Mouse (Mus musculus) stomach, postnatal 0 days (tissue): ENCODE results near the gene Scn8a. TPM values are rescaled to one million over a fixed set of nuclear protein-coding genes. Genes with fewer than 3 reads are reported as not detected.
A peak's percentile ranks its signal among the peaks of the same experiment; 100 is the strongest.

Source experiments
- ATAC-seq: fragments of 200-750 bp; cut with Nextera tagmentation; 2 replicates; pipeline ENCODE4 v1.8.0; 2017; ENCODE audit not compliant: low FRiP score, low TSS enrichment
- DNase-seq: peaks from one replicate; pipeline ENCODE4 v3.0.0-alpha.2; 2016; ENCODE audit warnings: low spot score
- H3K27ac ChIP-seq: fragments of 300-500 bp; sonication (generic); replicated peaks from 2 replicates; pipeline ENCODE4 v1.5.1; 2014; ENCODE audit warnings: mild to moderate bottlenecking, control low read depth
- H3K27me3 ChIP-seq: fragments of 300-500 bp; sonication (generic); 2 replicates; pipeline ENCODE4 v1.6.1; 2014; ENCODE audit warnings: low read length; ENCODE audit not compliant: control insufficient read depth, insufficient read depth
- H3K36me3 ChIP-seq: fragments of 300-500 bp; sonication (generic); 2 replicates; pipeline ENCODE4 v1.6.1; 2014; ENCODE audit warnings: low read length, mixed read lengths; ENCODE audit not compliant: control insufficient read depth, insufficient read depth
- H3K4me1 ChIP-seq: fragments of 300-500 bp; sonication (generic); replicated peaks from 2 replicates; pipeline ENCODE4 v1.6.1; 2014; ENCODE audit warnings: antibody characterized with exemption; ENCODE audit not compliant: control insufficient read depth, insufficient read depth
- H3K4me2 ChIP-seq: fragments of 300-500 bp; sonication (generic); replicated peaks from 2 replicates; pipeline ENCODE4 v1.6.1; 2014; ENCODE audit warnings: low read depth, mild to moderate bottlenecking, control low read depth, moderate library complexity
- H3K4me3 ChIP-seq: fragments of 300-500 bp; sonication (generic); 2 replicates; pipeline ENCODE4 v1.5.1; 2014; ENCODE audit warnings: low read depth, low read length, control low read depth
- H3K9ac ChIP-seq: fragments of 300-500 bp; sonication (generic); 2 replicates; pipeline ENCODE4 v1.6.1; 2014; ENCODE audit warnings: mild to moderate bottlenecking, low read length, control low read depth, mixed read lengths
- H3K9me3 ChIP-seq: fragments of 300-500 bp; sonication (generic); 2 replicates; pipeline ENCODE4 v1.6.1; 2016; ENCODE audit warnings: low read length; ENCODE audit not compliant: control insufficient read depth
- CTCF ChIP-seq: IDR thresholded peaks from 2 replicates; pipeline ENCODE4 v1.5.1; 2016; ENCODE audit warnings: antibody characterized with exemption, low read depth, mild to moderate bottlenecking, moderate library complexity
- EP300 ChIP-seq: optimal IDR thresholded peaks from 2 replicates; pipeline ENCODE3; 2016; ENCODE audit warnings: antibody characterized with exemption
- whole genome bisulfite sequencing: fragments of 180-500 bp; shearing (Covaris S2); extraction: QIAGEN DNeasy Blood & Tissue Kit; methylation state at CpG from one replicate; pipeline ENCODE4 v1.1.7; 2014; 5-methylcytosine and 5-hydroxymethylcytosine counted together
- polyA plus RNA-seq: library from polyadenylated mRNA; unstranded; fragments of >200 nt; fragmentation: Nextera tagmentation; extraction: Ambion mirVana; gene quantifications from 2 replicates; pipeline ENCODE4 v1.2.1, GENCODE M21; 2015

The Scn8a gene
- polyA plus RNA-seq, 1 experiment from 2014 or later = 0.61 TPM

- H3K4me3 ChIP-seq = peak overlapping the region; percentile 43
- H3K27ac ChIP-seq = no peak overlapping the region
- 0 out of 2 replicates have a peak, but pooled peaks cover 4% of the 10 kb centered on the region for H3K4me1 ChIP-seq
- H3K9ac ChIP-seq = no peak overlapping the region
- ATAC-seq (no peak; the same call in 1 of the 2 replicates), DNase-seq (no peak)
- H3K36me3 ChIP-seq = no peaks in the 10 kb centered on the region
- no peaks in the 10 kb centered on the region for H3K9me3 ChIP-seq
- WGBS = 30% methylated on average over 12 of the region's 12 CpGs
- no peaks in the 10 kb centered on the region for H3K27me3 ChIP-seq
- TF ChIP-seq EP300 (no peak), CTCF (no peak)
- peak overlapping the region; percentile 65 for H3K4me2 ChIP-seq
These were observed 114.7 kb downstream of the Scn8a start for GRCm38 (mm10) chr15:100984154-100984893.

DNA sequence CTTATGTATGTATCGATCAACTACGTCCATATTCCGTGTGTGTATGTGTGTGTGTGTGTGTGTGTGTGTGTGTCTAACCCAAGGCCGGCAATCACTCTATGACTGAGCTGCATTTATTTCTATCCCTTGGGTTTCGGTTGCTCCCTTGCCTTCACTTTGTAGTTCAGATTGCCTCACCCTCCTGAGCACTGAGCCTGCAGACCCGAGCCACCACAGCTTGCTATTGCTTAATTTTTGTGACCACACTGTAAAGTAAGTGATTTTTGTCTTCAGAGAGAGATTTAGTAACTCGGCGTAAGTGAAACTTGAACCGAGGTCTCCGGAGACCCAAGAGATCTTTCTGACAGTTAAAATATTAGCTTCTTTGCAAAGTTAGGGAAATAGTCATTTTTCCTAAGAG lies 116.8 kb downstream of the Scn8a start:
- no peak for DNase-seq
- no peaks in the 10 kb centered on the region for H3K36me3 ChIP-seq
- H3K9ac ChIP-seq = no peak overlapping the region
- TF ChIP-seq CTCF (no peak), EP300 (no peak)
- 88% methylated on average over 10 of the region's 10 CpGs for WGBS
- H3K4me2 ChIP-seq = no peak overlapping the region
- H3K9me3 ChIP-seq = no peaks in the 10 kb centered on the region
- no peaks in the 10 kb centered on the region for H3K27me3 ChIP-seq
- ATAC-seq = no peak
- no peak overlapping the region for H3K27ac ChIP-seq
- H3K4me3 ChIP-seq = no peak overlapping the region
- H3K4me1 ChIP-seq = 0 out of 2 replicates have a peak, but pooled peaks cover 4% of the 10 kb centered on the region

GRCm38 (mm10) chr15:100987031-100987430 lies 117.4 kb downstream of the Scn8a start:
- H3K36me3 ChIP-seq = no peaks in the 10 kb centered on the region
- H3K4me3 ChIP-seq = no peak overlapping the region
- no peaks in the 10 kb centered on the region for H3K27me3 ChIP-seq
- H3K9ac ChIP-seq = no peak overlapping the region
- H3K4me2 ChIP-seq = no peak overlapping the region
- 93% methylated on average over 1 of the region's 1 CpGs for WGBS
- TF ChIP-seq CTCF (no peak), EP300 (no peak)
- DNase-seq = no peak
- H3K27ac ChIP-seq = no peak overlapping the region
- no peak for ATAC-seq
- H3K4me1 ChIP-seq = 0 out of 2 replicates have a peak, but pooled peaks cover 4% of the 10 kb centered on the region
- H3K9me3 ChIP-seq = no peaks in the 10 kb centered on the region

DNA sequence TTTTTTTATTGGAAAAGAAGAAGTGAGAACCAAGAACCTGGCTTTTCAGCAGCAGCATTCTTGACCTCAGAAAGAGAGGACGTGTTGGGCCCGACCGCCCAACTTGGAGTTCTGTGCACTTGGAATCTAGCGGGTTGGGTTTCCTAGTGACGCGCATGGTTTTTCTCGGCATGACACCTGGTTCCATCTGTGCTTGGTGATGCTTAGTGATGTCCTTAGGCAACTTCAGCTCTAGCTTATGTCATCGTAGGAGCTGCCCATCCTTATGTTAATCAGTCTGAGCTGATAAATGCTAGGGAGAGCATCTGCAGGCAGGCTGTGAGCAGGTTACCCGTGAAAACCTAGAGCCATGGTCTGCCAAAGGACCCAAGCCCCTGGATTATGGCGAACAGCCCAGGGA lies 120.6 kb downstream of the Scn8a start:
- Histone ChIP-seq H3K4me1 (no peaks in the 10 kb centered on the region), H3K4me2 (no peak overlapping the region), H3K27me3 (no peaks in the 10 kb centered on the region), H3K9me3 (no peaks in the 10 kb centered on the region), H3K27ac (no peak overlapping the region), H3K9ac (no peak overlapping the region), H3K36me3 (no peaks in the 10 kb centered on the region), H3K4me3 (no peak overlapping the region)
- WGBS = 87% methylated on average over 10 of the region's 10 CpGs
- no peak for ATAC-seq
- DNase-seq = no peak
- TF ChIP-seq CTCF (no peak), EP300 (no peak)

- H3K9me3 ChIP-seq = no peaks in the 10 kb centered on the region
- no peaks in the 10 kb centered on the region for H3K36me3 ChIP-seq
- ATAC-seq (0 out of 2 replicates have a peak, but pooled peaks have one; percentile 56), DNase-seq (peak; percentile 48)
- TF ChIP-seq CTCF (peak; percentile 88), EP300 (no peak)
- no peak overlapping the region for H3K9ac ChIP-seq
- no peaks in the 10 kb centered on the region for H3K27me3 ChIP-seq
- no peak overlapping the region for H3K4me3 ChIP-seq
- 26% methylated on average over 4 of the region's 4 CpGs for WGBS
- no peaks in the 10 kb centered on the region for H3K4me1 ChIP-seq
- no peak overlapping the region for H3K27ac ChIP-seq
- H3K4me2 ChIP-seq = no peak overlapping the region
These were observed 127.4 kb downstream of the Scn8a start for GRCm38 (mm10) chr15:100997090-100997489.

- ATAC-seq = peak; percentile 70
- no peak overlapping the region for H3K27ac ChIP-seq
- H3K27me3 ChIP-seq = no peaks in the 10 kb centered on the region
- H3K36me3 ChIP-seq = no peaks in the 10 kb centered on the region
- no peak overlapping the region for H3K4me2 ChIP-seq
- WGBS = 66% methylated on average over 1 of the region's 1 CpGs
- no peak overlapping the region for H3K4me3 ChIP-seq
- no peaks in the 10 kb centered on the region for H3K4me1 ChIP-seq
- H3K9ac ChIP-seq = no peak overlapping the region
- no peaks in the 10 kb centered on the region for H3K9me3 ChIP-seq
- DNase-seq = no peak
- TF ChIP-seq EP300 = no peak
- TF ChIP-seq CTCF = 0 out of 2 replicates have a peak, but pooled peaks have one; percentile 13
These were observed 132.0 kb downstream of the Scn8a start for GRCm38 (mm10) chr15:101001685-101002084.
